Mouse (Mus musculus) liver, adult (tissue): ENCODE results near the gene Gpr62.

Experiments
- GATA4 ChIP-seq: IDR thresholded peaks from 2 replicates; pipeline ENCODE4 v1.6.1; 2014; ENCODE audit warnings: mild to moderate bottlenecking, low read length; ENCODE audit not compliant: insufficient replicate concordance

Gene Gpr62

GRCm38 (mm10) chr9:106465571-106466200, at the start of gene Gpr62:
Gene Gpr62 (minus strand): TSS chr9:106465938.
- no peak for TF ChIP-seq GATA4

- no peak for TF ChIP-seq GATA4
These were observed 48.5 kb upstream of the Gpr62 start, which contains the start of gene Iqcf5 for GRCm38 (mm10) chr9:106514273-106514672. Gene Iqcf5 (plus strand): TSS chr9:106514573.

GRCm38 (mm10) chr9:106513566-106513965, 47.8 kb upstream of the Gpr62 start:
- TF ChIP-seq GATA4, result no peak

GRCm38 (mm10) chr9:106512729-106513450, 47.2 kb upstream of the Gpr62 start:
- TF ChIP-seq GATA4, result no peak

GRCm38 (mm10) chr9:106509356-106509755, 43.6 kb upstream of the Gpr62 start:
- no peak for TF ChIP-seq GATA4

- TF ChIP-seq GATA4, result no peak
These were observed 38.5 kb upstream of the Gpr62 start for GRCm38 (mm10) chr9:106504246-106504645.

- no peak for TF ChIP-seq GATA4
These were observed 36.1 kb upstream of the Gpr62 start for GRCm38 (mm10) chr9:106501846-106502245.

GRCm38 (mm10) chr9:106499667-106500066, 33.9 kb upstream of the Gpr62 start, which contains the start of gene Iqcf1:
Gene Iqcf1 (plus strand): TSS chr9:106499967.
- TF ChIP-seq GATA4, result no peak

- TF ChIP-seq GATA4, result no peak
These were observed 19.3 kb upstream of the Gpr62 start for GRCm38 (mm10) chr9:106485076-106485475.

- no peak for TF ChIP-seq GATA4
These were observed 17.9 kb upstream of the Gpr62 start for GRCm38 (mm10) chr9:106483606-106484005.

GRCm38 (mm10) chr9:106483136-106483535, 17.4 kb upstream of the Gpr62 start:
- no peak for TF ChIP-seq GATA4

GRCm38 (mm10) chr9:106482578-106483115, 16.9 kb upstream of the Gpr62 start:
- no peak for TF ChIP-seq GATA4

GRCm38 (mm10) chr9:106481676-106482075, 15.9 kb upstream of the Gpr62 start:
- no peak for TF ChIP-seq GATA4

- no peak for TF ChIP-seq GATA4
These were observed 15.3 kb upstream of the Gpr62 start for GRCm38 (mm10) chr9:106481075-106481474.

- no peak for TF ChIP-seq GATA4
These were observed 14.8 kb upstream of the Gpr62 start for GRCm38 (mm10) chr9:106480541-106480940.

GRCm38 (mm10) chr9:106478101-106478500, 12.4 kb upstream of the Gpr62 start:
- TF ChIP-seq GATA4, result no peak
